In genomic region chr15:102992206-102992605, GRCm38 (mm10) we compare ENCODE assay signal across 18 mouse cellular contexts. TPM values are rescaled to one million over a fixed set of nuclear protein-coding genes. Genes with fewer than 3 reads are reported as not detected.
DNase-seq lines count a peak whose midpoint lies in the region; ATAC-seq and TF ChIP-seq lines count a peak whose summit lies in the region.
"Had no signal": no experiment of that assay in that cellular context is flagged by ENCODE, and none has a peak within 500 bp of the region (broad histone marks: within the 10 kb centered on the region; RNA-seq: fewer than 3 reads in every experiment).

No protein-coding gene starts in this region.

- TF ChIP-seq POLR2A in kidney, adult 2 months (IDR thresholded peaks at IDR 0.05; ENCODE audit: low read depth, low read length) = no peak

- TF ChIP-seq CTCF in kidney, adult 2 months (conservative IDR thresholded peaks at IDR 0.05; ENCODE audit: insufficient read depth, insufficient read length, low read depth, low read length) = no peak

- H3K27ac ChIP-seq in kidney, adult 2 months (ENCODE audit: insufficient read depth, low read depth, low read length) = peak overlapping the region; percentile 47
- H3K27ac ChIP-seq in brown adipose tissue, adult 24 weeks (replicated peaks; ENCODE audit: low read depth, low read length) = 0 out of 2 replicates have a peak overlapping the region, but pooled peaks have one; percentile 35
- no peak overlapping the region for H3K27ac ChIP-seq in intestine, embryonic 14.5 days (ENCODE audit: low read depth)
- peak overlapping the region; percentile 99 for H3K27ac ChIP-seq in neural tube, embryonic 13.5 days (replicated peaks)
- H3K27ac ChIP-seq: embryonic facial prominence, embryonic 13.5 days; forebrain, embryonic 10.5 days had no signal

- no peak for DNase-seq in kidney, adult 2 months
- no peak for DNase-seq in kidney, adult 9 months
- no peak for DNase-seq in intestine, embryonic 14.5 days (ENCODE audit: low spot score)
- no peak for DNase-seq in spleen, postnatal 4 days (ENCODE audit: low spot score in 2 of 2)
- no peak for DNase-seq in thymus, postnatal 14 days
- DNase-seq: cerebellum, adult 11-12 months; layer of hippocampus, adult 9-11 months had no signal

- no peaks in the 10 kb centered on the region for H3K27me3 ChIP-seq in kidney, adult 2 months (replicated peaks; ENCODE audit: control insufficient read depth, insufficient read depth, low read length)
- H3K27me3 ChIP-seq in intestine, embryonic 14.5 days (replicated peaks; ENCODE audit: control insufficient read depth, insufficient read depth, low read length) = peaks cover 94% of the 10 kb centered on the region
- no peaks in the 10 kb centered on the region for H3K27me3 ChIP-seq in neural tube, embryonic 13.5 days

- H3K9me3 ChIP-seq in intestine, embryonic 14.5 days (ENCODE audit: control insufficient read depth, low read length) = no peaks in the 10 kb centered on the region
- no peaks in the 10 kb centered on the region for H3K9me3 ChIP-seq in neural tube, embryonic 13.5 days
- H3K9me3 ChIP-seq: embryonic facial prominence, embryonic 13.5 days; forebrain, embryonic 10.5 days had no signal

- WGBS in kidney, adult 2 months = 44% methylated on average over 11 of the region's 11 CpGs
- 6% methylated on average over 11 of the region's 11 CpGs for WGBS in intestine, embryonic 14.5 days
- WGBS in neural tube, embryonic 13.5 days = 3% methylated on average over 11 of the region's 11 CpGs

- no peak for ATAC-seq in intestine, embryonic 14.5 days (replicated peaks; ENCODE audit: low FRiP score, low TSS enrichment, low read depth)
- no peak for ATAC-seq in neural tube, embryonic 13.5 days (ENCODE audit: low read depth)
- ATAC-seq: CD4-positive, CD25-positive, alpha-beta regulatory T cell, adult 4 months; inflammation-experienced regulatory T-cells, adult 6 months had no signal

- H3K36me3 ChIP-seq in kidney, adult 2 months (ENCODE audit: control insufficient read depth, insufficient read depth, low read length) = no peaks in the 10 kb centered on the region
- no peaks in the 10 kb centered on the region for H3K36me3 ChIP-seq in intestine, embryonic 14.5 days (ENCODE audit: control insufficient read depth, insufficient read depth, low read length)
- no peaks in the 10 kb centered on the region for H3K36me3 ChIP-seq in neural tube, embryonic 13.5 days
- H3K36me3 ChIP-seq: embryonic facial prominence, embryonic 13.5 days; forebrain, embryonic 10.5 days had no signal

- H3K4me3 ChIP-seq in kidney, adult 2 months (ENCODE audit: insufficient read depth, low read depth, low read length) = peak overlapping the region; percentile 10
- H3K4me3 ChIP-seq in brown adipose tissue, adult 24 weeks (ENCODE audit: insufficient read depth, low read depth, low read length) = peak overlapping the region; percentile 32; the same call in 1 of the 2 replicates
- peak overlapping the region; percentile 42 for H3K4me3 ChIP-seq in intestine, embryonic 14.5 days (ENCODE audit: low read depth, low read length)
- H3K4me3 ChIP-seq in neural tube, embryonic 13.5 days = peak overlapping the region; percentile 60
- H3K4me3 ChIP-seq: embryonic facial prominence, embryonic 13.5 days; forebrain, embryonic 10.5 days had no signal

- 0 out of 2 replicates have a peak, but pooled peaks cover 2% of the 10 kb centered on the region for H3K4me1 ChIP-seq in kidney, adult 2 months (ENCODE audit: control insufficient read depth, insufficient read depth, low read length)
- H3K4me1 ChIP-seq in brown adipose tissue, adult 24 weeks (ENCODE audit: control insufficient read depth, insufficient read depth, insufficient read length, low read length) = no peaks in the 10 kb centered on the region
- H3K4me1 ChIP-seq in intestine, embryonic 14.5 days (replicated peaks; ENCODE audit: control insufficient read depth, insufficient read depth, low read length) = peaks cover 4% of the 10 kb centered on the region; the same call in 1 of the 2 replicates
- H3K4me1 ChIP-seq in neural tube, embryonic 13.5 days (replicated peaks) = peaks cover 88% of the 10 kb centered on the region

- peak overlapping the region; percentile 52 for H3K4me2 ChIP-seq in intestine, embryonic 14.5 days (ENCODE audit: low read length)
- peak overlapping the region; percentile 91 for H3K4me2 ChIP-seq in neural tube, embryonic 13.5 days
- H3K4me2 ChIP-seq: embryonic facial prominence, embryonic 13.5 days had no signal

- H3K9ac ChIP-seq in intestine, embryonic 14.5 days (ENCODE audit: low read length) = peak overlapping the region; percentile 58
- H3K9ac ChIP-seq in neural tube, embryonic 13.5 days = peak overlapping the region; percentile 100
- H3K9ac ChIP-seq: embryonic facial prominence, embryonic 13.5 days had no signal

RNA-seq across cellular contexts. Expression of gene Hoxc8, which starts 1.8 kb away (rescaled TPM):
- 3.4 and 4.0 TPM in 2 replicates for polyA plus RNA-seq in kidney, adult 2 months (2012; rRNA removed)
- 8.9 and 9.8 TPM in 2 replicates for polyA plus RNA-seq in brown adipose tissue, adult 24 weeks (2012; ENCODE audit: insufficient read depth, insufficient read length, missing spikeins)
- polyA plus RNA-seq in intestine, embryonic 14.5 days (2014; fragmentation: Nextera tagmentation; extraction: Ambion mirVana) = 9.5 and 11.9 TPM in 2 replicates
- 75.8 and 85.5 TPM in 2 replicates for polyA plus RNA-seq in neural tube, embryonic 13.5 days (2015; fragmentation: Nextera tagmentation; extraction: Ambion mirVana)
- polyA plus RNA-seq: embryonic facial prominence, embryonic 13.5 days; forebrain, embryonic 10.5 days; heart, embryonic 14.5 days; liver, adult 2 months; midbrain, postnatal 0 days; thymus, postnatal 0 days had no signal

RNA-seq across cellular contexts. Expression of gene Hoxc6, which starts 5.9 kb away (rescaled TPM):
- polyA plus RNA-seq in kidney, adult 2 months (2012; rRNA removed) = 24.7 and 25.4 TPM in 2 replicates
- polyA plus RNA-seq in brown adipose tissue, adult 24 weeks (2012; ENCODE audit: insufficient read depth, insufficient read length, missing spikeins) = 17.1 and 21.7 TPM in 2 replicates
- polyA plus RNA-seq in intestine, embryonic 14.5 days (2014; fragmentation: Nextera tagmentation; extraction: Ambion mirVana) = 6.1 and 9.6 TPM in 2 replicates
- polyA plus RNA-seq in neural tube, embryonic 13.5 days (2015; fragmentation: Nextera tagmentation; extraction: Ambion mirVana) = 46.8 and 51.1 TPM in 2 replicates
- polyA plus RNA-seq: CD4-positive, CD25-positive, alpha-beta regulatory T cell, adult 4 months; embryonic facial prominence, embryonic 13.5 days; forebrain, embryonic 10.5 days; inflammation-experienced regulatory T-cells, adult 6 months; liver, adult 2 months; midbrain, postnatal 0 days; thymus, postnatal 0 days had no signal

RNA-seq across cellular contexts. Expression of gene Hoxc9, which starts 16.0 kb away (rescaled TPM):
- polyA plus RNA-seq in kidney, adult 2 months (2012; rRNA removed) = 5.5 and 7.3 TPM in 2 replicates
- polyA plus RNA-seq in brown adipose tissue, adult 24 weeks (2012; ENCODE audit: insufficient read depth, insufficient read length, missing spikeins) = not detected in 2 replicates
- polyA plus RNA-seq in intestine, embryonic 14.5 days (2014; fragmentation: Nextera tagmentation; extraction: Ambion mirVana) = 1.7 and 1.9 TPM in 2 replicates
- 40.9 and 43.4 TPM in 2 replicates for polyA plus RNA-seq in neural tube, embryonic 13.5 days (2015; fragmentation: Nextera tagmentation; extraction: Ambion mirVana)
- polyA plus RNA-seq: CD4-positive, CD25-positive, alpha-beta regulatory T cell, adult 4 months; embryonic facial prominence, embryonic 13.5 days; forebrain, embryonic 10.5 days; heart, embryonic 14.5 days; inflammation-experienced regulatory T-cells, adult 6 months; liver, adult 2 months; lung, embryonic 16.5 days; midbrain, postnatal 0 days; thymus, postnatal 0 days had no signal

RNA-seq across cellular contexts. Expression of gene Hoxc5, which starts 25.0 kb away (rescaled TPM):
- polyA plus RNA-seq in kidney, adult 2 months (2012; rRNA removed) = 4.0 and 4.1 TPM in 2 replicates
- polyA plus RNA-seq in brown adipose tissue, adult 24 weeks (2012; ENCODE audit: insufficient read depth, insufficient read length, missing spikeins) = 14.1 and 15.1 TPM in 2 replicates
- polyA plus RNA-seq in intestine, embryonic 14.5 days (2014; fragmentation: Nextera tagmentation; extraction: Ambion mirVana) = 12.2 and 14.1 TPM in 2 replicates
- polyA plus RNA-seq in neural tube, embryonic 13.5 days (2015; fragmentation: Nextera tagmentation; extraction: Ambion mirVana) = 18.8 and 32.2 TPM in 2 replicates
- polyA plus RNA-seq: CD4-positive, CD25-positive, alpha-beta regulatory T cell, adult 4 months; forebrain, embryonic 10.5 days; inflammation-experienced regulatory T-cells, adult 6 months; liver, adult 2 months; midbrain, postnatal 0 days had no signal

RNA-seq across cellular contexts. Expression of gene Hoxc10, which starts 25.6 kb away (rescaled TPM):
- polyA plus RNA-seq in kidney, adult 2 months (2012; rRNA removed) = 16.4 and 16.7 TPM in 2 replicates
- not detected in 2 replicates for polyA plus RNA-seq in brown adipose tissue, adult 24 weeks (2012; ENCODE audit: insufficient read depth, insufficient read length, missing spikeins)
- 2.6 and 3.1 TPM in 2 replicates for polyA plus RNA-seq in intestine, embryonic 14.5 days (2014; fragmentation: Nextera tagmentation; extraction: Ambion mirVana)
- polyA plus RNA-seq in neural tube, embryonic 13.5 days (2015; fragmentation: Nextera tagmentation; extraction: Ambion mirVana) = 58.5 and 92.4 TPM in 2 replicates
- polyA plus RNA-seq: CD4-positive, CD25-positive, alpha-beta regulatory T cell, adult 4 months; forebrain, embryonic 10.5 days; heart, embryonic 14.5 days; inflammation-experienced regulatory T-cells, adult 6 months; liver, adult 2 months; lung, embryonic 16.5 days; midbrain, postnatal 0 days; thymus, postnatal 0 days had no signal

Comparison
In these comparisons a context has a peak if more than half of its experiments do, and no peak if none do; other contexts are left out.
1. H3K4me3 ChIP-seq: peak in every context shown above with its lines; median percentile 60 in neural tube, embryonic 13.5 days; 42 in intestine, embryonic 14.5 days; 32 in brown adipose tissue, adult 24 weeks; 10 in kidney, adult 2 months.